Mouse (Mus musculus): ENCODE measurements at regions not wholly inside any gene's neighbourhood (a gene's known extent, or its start where the extent isn't known, plus 50 kb on each side); places are given as distances from the start of the nearest gene placed in this dataset.

GRCm38 (mm10) chr12:106199302-106199701 lies 189.3 kb downstream of the Vrk1 start:
- in situ Hi-C loops (cut with MboI; ENCODE audit: low pct_unique_long_range_greater_than_20kb) = no loop called here
- TF ChIP-seq CTCF (IDR thresholded peaks at IDR 0.05) = no peak
- ChIA-PET POLR2A (no interaction called here), CTCF (no interaction called here)
- ATAC-seq (no peak), DNase-seq (ENCODE audit: low read depth, low spot score) (no peak)
- no peaks in the 10 kb centered on the region for H3K27me3 ChIP-seq

- H3K27me3 ChIP-seq = no peaks in the 10 kb centered on the region
- TF ChIP-seq CTCF (IDR thresholded peaks at IDR 0.05) = no peak
- ATAC-seq = no peak
- DNase-seq (ENCODE audit: low read depth, low spot score) = no peak
- in situ Hi-C loops (cut with MboI; ENCODE audit: low pct_unique_long_range_greater_than_20kb) = no loop called here
- ChIA-PET POLR2A (no interaction called here), CTCF (no interaction called here)
These were observed 193.5 kb downstream of the Vrk1 start for GRCm38 (mm10) chr12:106203526-106203925.

- ATAC-seq (no peak), DNase-seq (ENCODE audit: low read depth, low spot score) (no peak)
- no peaks in the 10 kb centered on the region for H3K27me3 ChIP-seq
- in situ Hi-C loops (cut with MboI; ENCODE audit: low pct_unique_long_range_greater_than_20kb) = no loop called here
- TF ChIP-seq CTCF (IDR thresholded peaks at IDR 0.05) = no peak
- ChIA-PET CTCF (no interaction called here), POLR2A (no interaction called here)
These were observed 200.9 kb downstream of the Vrk1 start for GRCm38 (mm10) chr12:106210959-106211358.

- POLR2A ChIA-PET = no interaction called here
- DNase-seq (ENCODE audit: low read depth, low spot score) (no peak), ATAC-seq (no peak)
- no peak for TF ChIP-seq CTCF (IDR thresholded peaks at IDR 0.05)
- CTCF ChIA-PET = no interaction called here
- in situ Hi-C loops (cut with MboI; ENCODE audit: low pct_unique_long_range_greater_than_20kb) = no loop called here
- no peaks in the 10 kb centered on the region for H3K27me3 ChIP-seq
These were observed 201.5 kb downstream of the Vrk1 start for GRCm38 (mm10) chr12:106211488-106211887.

- ATAC-seq (no peak), DNase-seq (ENCODE audit: low read depth, low spot score) (no peak)
- POLR2A ChIA-PET = no interaction called here
- CTCF ChIA-PET = no interaction called here
- TF ChIP-seq CTCF (IDR thresholded peaks at IDR 0.05) = no peak
- H3K27me3 ChIP-seq = no peaks in the 10 kb centered on the region
- in situ Hi-C loops (cut with MboI; ENCODE audit: low pct_unique_long_range_greater_than_20kb) = no loop called here
These were observed 202.4 kb downstream of the Vrk1 start for GRCm38 (mm10) chr12:106212397-106212796.

- in situ Hi-C loops (cut with MboI; ENCODE audit: low pct_unique_long_range_greater_than_20kb) = no loop called here
- CTCF ChIA-PET = no interaction called here
- POLR2A ChIA-PET = no interaction called here
- H3K27me3 ChIP-seq = no peaks in the 10 kb centered on the region
- no peak for ATAC-seq
- DNase-seq (ENCODE audit: low read depth, low spot score) = no peak
- TF ChIP-seq CTCF (IDR thresholded peaks at IDR 0.05) = no peak
These were observed 210.0 kb downstream of the Vrk1 start for GRCm38 (mm10) chr12:106220071-106220470.

GRCm38 (mm10) chr12:106226276-106226675 lies 216.2 kb downstream of the Vrk1 start:
- in situ Hi-C loops (cut with MboI; ENCODE audit: low pct_unique_long_range_greater_than_20kb) = no loop called here
- POLR2A ChIA-PET = no interaction called here
- CTCF ChIA-PET = no interaction called here
- H3K27me3 ChIP-seq = no peaks in the 10 kb centered on the region
- DNase-seq (ENCODE audit: low read depth, low spot score) = no peak
- no peak for TF ChIP-seq CTCF (IDR thresholded peaks at IDR 0.05)
- no peak for ATAC-seq

DNA sequence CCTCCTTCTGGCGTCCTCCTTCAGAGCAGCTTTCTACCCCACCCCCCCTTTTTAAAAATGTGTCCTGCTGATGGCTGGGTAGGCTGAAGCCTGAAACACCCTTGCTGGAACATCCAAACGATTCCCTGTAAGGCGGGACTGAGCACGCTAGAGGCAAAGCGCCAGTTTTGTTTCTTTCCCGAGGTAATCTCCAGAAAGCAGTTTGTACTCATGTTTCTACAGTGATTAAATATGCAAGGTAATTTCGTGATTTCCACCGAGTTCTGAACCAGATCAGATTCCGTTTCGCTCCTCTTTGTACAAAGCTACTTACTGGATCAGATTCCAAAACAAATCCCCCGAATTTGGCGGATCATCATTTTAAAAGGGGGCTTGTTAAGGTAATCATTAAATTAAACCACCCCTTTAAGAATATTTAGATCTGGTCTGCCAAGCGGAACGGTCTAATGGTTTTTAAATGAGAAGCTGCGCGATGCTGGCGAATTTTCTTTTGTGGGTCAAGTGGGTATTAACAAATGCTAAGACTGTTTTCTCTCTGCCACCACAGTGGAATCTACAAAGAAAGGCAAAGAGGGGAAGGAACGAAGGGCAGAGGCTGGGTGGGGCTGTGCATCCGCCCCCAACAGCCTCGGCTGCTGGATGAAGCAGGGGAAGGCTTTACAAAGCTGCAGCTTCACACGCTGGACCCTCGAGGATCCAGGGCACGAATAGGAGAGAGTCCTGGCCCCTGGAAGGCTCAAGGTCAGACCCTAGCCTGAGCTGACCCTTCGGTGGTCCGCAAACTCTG lies 216.9 kb downstream of the Vrk1 start:
- no peak for TF ChIP-seq CTCF (IDR thresholded peaks at IDR 0.05)
- no peak for DNase-seq (ENCODE audit: low read depth, low spot score)
- H3K27me3 ChIP-seq = no peaks in the 10 kb centered on the region
- in situ Hi-C loops (cut with MboI; ENCODE audit: low pct_unique_long_range_greater_than_20kb) = no loop called here
- no peak for ATAC-seq
- CTCF ChIA-PET = no interaction called here
- POLR2A ChIA-PET = no interaction called here

DNA sequence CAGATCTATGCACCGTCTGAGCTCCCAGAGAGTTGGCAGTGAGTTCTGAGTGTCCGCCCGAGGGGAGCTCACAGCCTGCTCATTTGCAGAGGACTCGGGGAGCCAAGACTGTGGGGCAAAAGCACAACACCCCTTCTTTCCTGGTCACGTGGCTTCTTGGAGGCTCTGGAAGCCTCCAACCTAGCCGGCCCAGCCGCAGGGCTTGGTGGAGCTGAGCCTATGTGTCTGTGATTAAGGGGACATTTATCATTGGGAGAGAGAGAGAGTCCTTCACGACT lies 217.5 kb downstream of the Vrk1 start:
- CTCF ChIA-PET = no interaction called here
- no peak for TF ChIP-seq CTCF (IDR thresholded peaks at IDR 0.05)
- ATAC-seq (no peak), DNase-seq (ENCODE audit: low read depth, low spot score) (no peak)
- in situ Hi-C loops (cut with MboI; ENCODE audit: low pct_unique_long_range_greater_than_20kb) = no loop called here
- POLR2A ChIA-PET = no interaction called here
- no peaks in the 10 kb centered on the region for H3K27me3 ChIP-seq

GRCm38 (mm10) chr12:106245178-106245840 lies 235.3 kb downstream of the Vrk1 start:
- POLR2A ChIA-PET = no interaction called here
- CTCF ChIA-PET = no interaction called here
- H3K27me3 ChIP-seq = peaks cover 5% of the 10 kb centered on the region
- TF ChIP-seq CTCF (IDR thresholded peaks at IDR 0.05) = no peak
- no peak for DNase-seq (ENCODE audit: low read depth, low spot score)
- in situ Hi-C loops (cut with MboI; ENCODE audit: low pct_unique_long_range_greater_than_20kb) = no loop called here
- no peak for ATAC-seq

DNA sequence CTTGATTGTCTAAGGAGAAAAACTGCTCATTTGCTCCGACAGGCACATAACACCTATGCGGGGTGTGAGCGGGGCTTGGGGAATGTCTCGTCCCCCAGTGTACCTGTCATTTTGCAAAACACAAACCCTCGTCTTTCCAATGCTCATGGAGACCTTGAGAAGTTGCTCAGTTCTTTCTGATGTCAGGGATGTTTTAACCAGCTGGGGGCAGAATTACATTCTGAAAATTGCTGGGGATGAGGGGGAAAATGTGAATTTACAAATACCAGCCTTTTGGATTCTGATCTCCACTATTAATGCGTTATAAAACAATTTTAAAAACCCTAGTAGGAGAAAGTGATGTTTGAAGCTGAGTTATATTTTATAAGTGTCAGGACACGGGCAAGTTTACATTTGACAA lies 263.6 kb downstream of the Vrk1 start:
- H3K27me3 ChIP-seq = peaks cover 9% of the 10 kb centered on the region
- POLR2A ChIA-PET = no interaction called here
- CTCF ChIA-PET = no interaction called here
- in situ Hi-C loops (cut with MboI; ENCODE audit: low pct_unique_long_range_greater_than_20kb) = no loop called here
- DNase-seq (ENCODE audit: low read depth, low spot score) (no peak), ATAC-seq (no peak)
- no peak for TF ChIP-seq CTCF (IDR thresholded peaks at IDR 0.05)

DNA sequence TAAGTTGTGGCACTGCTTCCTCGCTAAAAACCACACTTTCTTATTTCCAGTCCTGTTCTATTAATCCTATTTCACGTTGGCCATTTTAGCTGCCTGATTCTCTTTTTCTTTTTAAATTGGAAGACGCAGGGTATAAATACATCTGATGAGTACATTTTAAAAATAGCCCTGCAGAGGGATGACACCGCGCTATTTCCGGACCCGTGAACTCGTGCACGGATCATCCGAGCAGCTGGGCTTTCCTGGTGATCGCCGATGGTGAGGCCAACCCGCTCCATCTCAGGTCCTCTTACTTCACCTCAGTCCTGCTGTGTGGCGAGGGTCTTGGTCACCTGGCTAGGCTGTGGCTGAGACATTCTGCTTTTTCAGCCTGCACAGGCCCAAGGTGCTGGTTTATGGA lies 267.9 kb downstream of the Vrk1 start:
- in situ Hi-C loops (cut with MboI; ENCODE audit: low pct_unique_long_range_greater_than_20kb) = no loop called here
- ATAC-seq (no peak), DNase-seq (ENCODE audit: low read depth, low spot score) (no peak)
- H3K27me3 ChIP-seq = no peaks in the 10 kb centered on the region
- ChIA-PET CTCF (no interaction called here), POLR2A (interaction anchor here (0.6 kb wide), 1 partner anchor 807 kb away, joined by 6 read pairs; no protein-coding TSS in a partner anchor)
- TF ChIP-seq CTCF (IDR thresholded peaks at IDR 0.05) = no peak

Data from Patski (cell line).